ENCODE assay signal across 18 mouse cellular contexts in the genomic region with DNA sequence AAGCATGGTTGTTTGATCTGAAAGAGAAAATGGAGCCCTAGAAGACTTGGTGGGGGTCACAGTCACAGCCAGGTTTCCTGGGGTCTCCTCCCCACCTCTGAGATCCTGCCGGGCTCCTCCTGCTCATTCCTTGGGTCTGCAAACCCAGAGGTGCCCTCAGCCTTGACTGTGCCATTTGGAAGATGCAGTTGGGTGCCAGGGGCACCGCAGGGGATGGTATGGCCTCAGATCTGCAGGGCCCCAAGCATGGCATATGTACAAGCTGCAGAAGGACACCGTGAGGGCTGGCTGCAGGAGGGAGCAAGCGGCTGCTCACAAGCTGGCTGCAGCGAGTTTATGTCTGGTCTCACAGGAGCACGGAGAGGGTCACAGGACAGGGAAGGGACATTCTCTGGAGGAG. TPM values are rescaled to one million over a fixed set of nuclear protein-coding genes. Genes with fewer than 3 reads are reported as not detected.
DNase-seq lines count a peak whose midpoint lies in the region.
"Had no signal": no experiment of that assay in that cellular context is flagged by ENCODE, and none has a peak within 500 bp of the region (broad histone marks: within the 10 kb centered on the region; RNA-seq: fewer than 3 reads in every experiment).

No protein-coding gene starts in this region.

- intact Hi-C loops in heart, postnatal 36 days (cut with DNase I) = loop anchor here (5.0 to 10.0 kb wide), 2 partner anchors 275 to 408 kb away; partner anchors contain the start of gene Cers5
- intact Hi-C loops in left cerebral cortex, postnatal 4 days (cut with DNase I) = loop anchor here (5.0 kb wide), 2 partner anchors 83 to 168 kb away; no protein-coding TSS in a partner anchor

- 0 out of 2 replicates have a peak overlapping the region, but pooled peaks have one; percentile 3 for H3K4me3 ChIP-seq in heart, embryonic 10.5 days
- H3K4me3 ChIP-seq: embryonic facial prominence, embryonic 12.5 days; erythroblast, embryonic 14.5 days; heart, adult 2 months; hindbrain, embryonic 10.5 days; liver, embryonic 15.5 days had no signal

- no peak for DNase-seq in heart, embryonic 10.5 days (ENCODE audit: low spot score)
- no peak for DNase-seq in heart, postnatal 36 days
- peak; percentile 11 for DNase-seq in kidney, adult 9 months
- DNase-seq in kidney, adult 11 months = no peak
- peak; percentile 50 for DNase-seq in left cerebral cortex, postnatal 4 days
- no peak for DNase-seq in left cerebral cortex, adult 9 months (ENCODE audit: low spot score in 2 of 2)
- peak; percentile 60 for DNase-seq in cerebellum, adult 9-10 months
- no peak for DNase-seq in embryo, embryonic 10.5 days (ENCODE audit: low spot score)
- DNase-seq: adrenal gland, postnatal 36 days; gastrocnemius, postnatal 10 days; heart, adult 2 months; kidney, postnatal 10 days; right cerebral cortex, postnatal 25 days; thymus, postnatal 36 days had no signal

- WGBS in heart, embryonic 10.5 days = 28% methylated on average over 6 of the region's 6 CpGs

- 0 out of 2 replicates have a peak overlapping the region, but pooled peaks have one; percentile 22 for H3K27ac ChIP-seq in heart, embryonic 10.5 days
- H3K27ac ChIP-seq: embryonic facial prominence, embryonic 12.5 days; heart, adult 2 months; hindbrain, embryonic 10.5 days; liver, embryonic 15.5 days had no signal

- H3K4me1 ChIP-seq in heart, embryonic 10.5 days = peaks cover 63% of the 10 kb centered on the region

- H3K9me3 ChIP-seq in heart, embryonic 10.5 days = no peaks in the 10 kb centered on the region
- H3K9me3 ChIP-seq: embryonic facial prominence, embryonic 12.5 days; hindbrain, embryonic 10.5 days; liver, embryonic 15.5 days had no signal

- no peaks in the 10 kb centered on the region for H3K36me3 ChIP-seq in heart, embryonic 10.5 days
- H3K36me3 ChIP-seq: embryonic facial prominence, embryonic 12.5 days; hindbrain, embryonic 10.5 days; liver, embryonic 15.5 days had no signal

- H3K27me3 ChIP-seq in heart, embryonic 10.5 days (ENCODE audit: insufficient read depth, poor library complexity, severe bottlenecking) = peaks cover 85% of the 10 kb centered on the region

RNA-seq across cellular contexts. Expression of gene Bcdin3d, which starts 25.2 kb away (rescaled TPM):
- polyA plus RNA-seq in heart, embryonic 10.5 days (2016; fragmentation: Nextera tagmentation; extraction: Ambion mirVana) = 11.8 and 13.7 TPM in 2 replicates
- total RNA-seq in heart, postnatal 36 days (2021) = 1 to 10 TPM; 3.2 to 3.4 TPM
- 1 to 10 TPM; 7.8 to 8.0 TPM for total RNA-seq in left cerebral cortex, postnatal 4 days (2021)

RNA-seq across cellular contexts. Expression of gene Faim2, which starts 28.2 kb away (rescaled TPM):
- 0.59 and 0.68 TPM in 2 replicates for polyA plus RNA-seq in heart, embryonic 10.5 days (2016; fragmentation: Nextera tagmentation; extraction: Ambion mirVana)
- total RNA-seq in heart, postnatal 36 days (2021) = under 1 TPM; 0.31 to 0.33 TPM
- 10 to 100 TPM; 53.6 to 65.1 TPM for total RNA-seq in left cerebral cortex, postnatal 4 days (2021)
- polyA plus RNA-seq: erythroblast, embryonic 14.5 days had no signal

RNA-seq across cellular contexts. Expression of gene Nckap5l, which starts 42.2 kb away (rescaled TPM):
- 10.7 and 12.8 TPM in 2 replicates for polyA plus RNA-seq in heart, embryonic 10.5 days (2016; fragmentation: Nextera tagmentation; extraction: Ambion mirVana)
- total RNA-seq in heart, postnatal 36 days (2021) = 1 to 10 TPM; 6.9 to 8.8 TPM
- total RNA-seq in left cerebral cortex, postnatal 4 days (2021) = 10 to 100 TPM; 39.0 to 39.2 TPM

Comparison
In these comparisons a context has a peak if more than half of its experiments do, and no peak if none do; other contexts are left out.
1. DNase-seq: peak in kidney, adult 9 months (single experiment), left cerebral cortex, postnatal 4 days (single experiment) and cerebellum, adult 9-10 months (single experiment); none in heart, embryonic 10.5 days (single experiment), heart, postnatal 36 days (0 of 2), kidney, adult 11 months (single experiment), left cerebral cortex, adult 9 months (0 of 2) and embryo, embryonic 10.5 days (single experiment).
2. RNA of gene Faim2, which starts 28.2 kb away (total RNA-seq): 53.6 to 65.1 TPM in left cerebral cortex, postnatal 4 days; 0.31 to 0.33 TPM in heart, postnatal 36 days; every median in the first group is over 10 times any median in the second.
3. RNA of gene Nckap5l, which starts 42.2 kb away (total RNA-seq): 39.0 to 39.2 TPM in left cerebral cortex, postnatal 4 days; 6.9 to 8.8 TPM in heart, postnatal 36 days; every median in the first group is over 4 times any median in the second.